Mouse (Mus musculus) heart, postnatal 25 days (tissue): ENCODE measurements around the gene Crkl. TPM values are rescaled to one million over a fixed set of nuclear protein-coding genes. Genes with fewer than 3 reads are reported as not detected.
"Not testable (repeated sequence)": the region's sequence is repeated elsewhere in the genome, so short reads cannot be mapped to it uniquely, and the experiment has no call there.

Experiments
- DNase-seq: peaks from one replicate; pipeline ENCODE4 v3.0.0; 2022; ENCODE audit warnings: low spot score
- intact Hi-C: fragments of 180-260 bp; cut with DNase I; formaldehyde crosslinking; loops from one replicate; pipeline ENCODE4 v1.15.1; 2025
- total RNA-seq, 2 experiments: library from RNA; stranded (reverse); gene quantifications; 2 replicates each; pipeline ENCODE4 v1.2.3; 2021

Gene Crkl
- total RNA-seq, 2 experiments from 2014 or later = 25.3 to 29.3 TPM

DNA sequence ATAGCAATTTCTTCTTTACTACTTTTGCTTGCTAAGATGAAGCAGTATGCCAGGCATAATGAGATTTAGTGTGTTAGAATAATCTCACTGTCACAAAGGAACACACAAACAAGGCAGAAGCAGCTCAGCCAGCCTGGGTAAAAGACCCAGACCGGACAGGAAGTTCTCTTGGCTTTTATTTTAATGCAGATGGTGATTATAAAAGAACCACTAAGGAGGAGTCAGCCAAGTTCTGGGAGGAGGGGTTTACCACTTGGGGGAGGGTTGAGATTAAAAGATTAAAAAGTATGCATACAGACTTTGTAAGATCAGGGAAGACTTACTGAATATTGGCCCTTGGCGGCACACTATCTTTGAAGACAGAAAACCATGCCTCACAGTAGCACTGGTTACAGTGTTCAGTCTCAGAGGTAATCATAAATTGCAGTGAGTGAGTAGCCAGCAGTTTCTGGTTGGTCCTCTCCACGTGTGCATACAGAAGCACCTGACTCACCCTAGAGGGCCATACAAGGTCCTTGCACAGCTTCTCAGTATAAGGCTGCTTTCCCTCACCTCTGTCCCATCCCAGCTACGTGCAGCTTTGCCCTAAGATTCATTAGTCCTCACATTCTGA lies 26.6 kb downstream of the Crkl start:
- intact Hi-C loops = no loop called here
- DNase-seq = no peak

DNA sequence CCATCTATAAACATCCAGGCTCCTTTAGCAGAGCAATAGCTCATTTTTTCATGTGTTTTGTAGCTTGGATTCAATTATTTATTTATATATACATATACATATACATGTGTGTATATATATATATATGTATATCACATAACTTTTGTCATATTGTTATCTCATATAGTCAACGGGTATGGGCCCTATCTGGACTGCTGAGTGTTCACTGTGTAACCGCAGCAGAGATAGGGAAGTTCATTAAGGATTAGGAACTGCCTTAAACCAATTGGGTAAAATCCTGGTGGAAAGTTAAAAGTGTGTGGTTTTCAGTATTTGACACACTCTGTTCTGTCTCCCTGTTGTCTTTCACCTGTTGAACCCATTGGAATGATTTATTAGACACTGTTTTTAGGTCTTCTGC lies 29.7 kb downstream of the Crkl start:
- no peak for DNase-seq

GRCm38 (mm10) chr16:17486505-17486904 lies 34.7 kb downstream of the Crkl start:
- DNase-seq = no peak
- intact Hi-C loops = no loop called here

More for the DNA sequence above, 29.7 kb downstream of the Crkl start:
- intact Hi-C loops = no loop called here

GRCm38 (mm10) chr16:17488478-17489468 lies 37.0 kb downstream of the Crkl start:
- intact Hi-C loops = no loop called here
- DNase-seq = no peak

DNA sequence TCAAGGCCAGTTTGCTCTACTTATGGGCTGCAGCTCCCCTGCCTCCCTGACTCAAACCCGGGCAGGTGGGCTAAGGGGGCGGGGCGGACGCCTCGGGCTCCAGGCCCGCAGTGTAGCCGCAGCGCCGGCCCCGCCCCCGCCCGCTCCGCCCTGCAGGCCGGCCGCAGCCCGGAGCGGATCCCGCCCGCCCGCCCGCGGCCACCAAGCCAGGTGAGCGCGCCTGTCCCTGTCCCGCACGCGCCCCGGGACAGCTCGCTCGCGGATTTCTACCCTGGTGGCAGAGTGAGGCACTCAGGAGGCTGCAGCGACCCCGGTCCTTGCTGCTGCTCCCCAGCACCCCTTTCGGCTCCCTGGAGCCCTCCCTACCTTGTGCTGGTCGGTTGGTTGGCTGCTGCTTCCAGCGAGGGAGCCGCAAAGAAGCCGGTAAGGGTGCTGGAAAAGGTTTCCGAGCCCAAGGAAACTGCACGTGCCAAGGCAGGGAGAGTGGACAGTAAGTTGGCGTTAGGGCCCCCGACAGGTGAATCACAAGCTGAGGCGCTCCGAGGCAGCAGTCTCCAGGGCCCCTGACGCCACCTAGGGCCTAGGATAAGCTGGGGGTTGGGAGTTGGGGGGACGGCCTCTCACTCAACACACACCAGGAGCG lies 37.8 kb downstream of the Crkl start, which contains the start of gene Aifm3:
Gene Aifm3 (plus strand): TSS at position 143 of the 643 bp plus-strand sequence.
- intact Hi-C loops = no loop called here

DNA sequence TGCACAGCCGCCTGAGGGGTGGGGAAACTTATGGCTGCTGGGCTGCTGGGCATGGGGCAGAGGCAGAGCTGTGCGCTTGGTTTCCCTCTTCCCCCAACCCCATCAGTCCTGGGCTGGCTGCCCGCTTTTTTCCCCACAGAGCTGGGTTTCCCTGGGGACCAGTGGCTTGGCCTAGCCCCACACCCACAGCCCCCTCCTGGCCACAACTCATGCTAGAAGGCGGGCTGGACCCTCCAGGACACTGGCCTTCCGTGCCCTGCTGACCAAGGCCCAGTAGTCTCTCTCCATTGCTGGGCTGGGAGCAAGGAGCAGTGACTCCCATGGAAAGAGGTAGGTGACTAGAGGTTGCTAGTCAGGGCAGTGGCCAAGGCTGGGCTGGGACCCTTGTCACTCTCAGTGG lies 39.4 kb downstream of the Crkl start:
- intact Hi-C loops = no loop called here
- no peak for DNase-seq

More for the DNA sequence above, 37.8 kb downstream of the Crkl start, which contains the start of gene Aifm3:
- no peak for DNase-seq

- no peak for DNase-seq
Measured at GRCm38 (mm10) chr16:17491896-17492561, 40.2 kb downstream of the Crkl start.

GRCm38 (mm10) chr16:17496499-17497305 lies 44.9 kb downstream of the Crkl start:
- DNase-seq = no peak
- intact Hi-C loops = no loop called here

More at GRCm38 (mm10) chr16:17491896-17492561, 40.2 kb downstream of the Crkl start:
- intact Hi-C loops = no loop called here

- DNase-seq = no peak
- intact Hi-C loops = no loop called here
Measured at GRCm38 (mm10) chr16:17499249-17499883, 47.6 kb downstream of the Crkl start.

GRCm38 (mm10) chr16:17502681-17503080 lies 50.9 kb downstream of the Crkl start:
- no peak for DNase-seq
- intact Hi-C loops = no loop called here

DNA sequence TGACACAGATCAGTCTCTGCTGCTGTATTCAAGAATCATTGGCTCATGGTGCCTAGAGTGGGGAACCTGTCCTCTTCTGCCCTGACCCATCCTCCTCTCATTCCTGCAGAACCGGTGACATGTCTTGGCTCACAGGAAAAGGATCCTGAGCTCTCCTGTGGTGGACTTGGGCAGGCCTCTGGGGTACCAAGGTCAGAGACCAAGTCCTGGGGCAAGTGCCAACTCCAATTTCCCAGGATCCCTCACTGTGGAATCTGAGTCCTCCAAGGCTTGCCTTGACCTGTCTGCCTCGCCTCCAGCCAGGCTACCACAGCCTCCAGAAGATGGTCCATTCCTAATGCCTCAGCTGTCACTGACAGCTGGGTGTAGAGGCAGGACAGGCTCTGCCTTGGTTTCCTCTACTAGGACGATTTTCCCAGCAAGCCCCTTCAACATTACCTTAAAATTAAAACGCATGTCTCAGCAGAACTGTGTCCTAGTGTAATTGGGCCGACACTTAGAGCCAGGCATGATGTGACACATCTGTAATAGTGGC lies 55.3 kb downstream of the Crkl start:
- intact Hi-C loops = loop anchor here (5.0 kb wide), 1 partner anchor 55 kb away; the partner anchor contains the start of gene Crkl
- no peak for DNase-seq

DNA sequence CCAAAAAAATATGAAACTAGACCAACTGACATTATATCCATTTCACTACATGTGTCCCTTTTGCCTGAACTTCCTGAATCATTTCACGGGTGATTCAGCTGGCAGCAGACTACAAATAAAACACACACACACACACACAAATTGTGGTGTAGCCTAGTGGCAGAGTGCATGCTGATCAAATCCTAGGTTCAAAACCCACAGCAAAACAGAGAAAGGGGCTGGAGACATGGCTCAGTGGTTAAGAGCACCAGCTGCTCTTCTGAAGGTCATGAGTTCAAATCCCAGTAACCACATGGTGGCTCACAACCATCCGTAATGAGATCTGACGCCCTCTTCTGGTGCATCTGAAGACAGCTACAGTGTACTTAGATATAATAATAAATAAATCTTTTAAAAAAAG lies 56.2 kb downstream of the Crkl start:
- intact Hi-C loops = loop anchor here (5.0 kb wide), 1 partner anchor 56 kb away; the partner anchor contains the start of gene Crkl
- not testable (repeated sequence) for DNase-seq

DNA sequence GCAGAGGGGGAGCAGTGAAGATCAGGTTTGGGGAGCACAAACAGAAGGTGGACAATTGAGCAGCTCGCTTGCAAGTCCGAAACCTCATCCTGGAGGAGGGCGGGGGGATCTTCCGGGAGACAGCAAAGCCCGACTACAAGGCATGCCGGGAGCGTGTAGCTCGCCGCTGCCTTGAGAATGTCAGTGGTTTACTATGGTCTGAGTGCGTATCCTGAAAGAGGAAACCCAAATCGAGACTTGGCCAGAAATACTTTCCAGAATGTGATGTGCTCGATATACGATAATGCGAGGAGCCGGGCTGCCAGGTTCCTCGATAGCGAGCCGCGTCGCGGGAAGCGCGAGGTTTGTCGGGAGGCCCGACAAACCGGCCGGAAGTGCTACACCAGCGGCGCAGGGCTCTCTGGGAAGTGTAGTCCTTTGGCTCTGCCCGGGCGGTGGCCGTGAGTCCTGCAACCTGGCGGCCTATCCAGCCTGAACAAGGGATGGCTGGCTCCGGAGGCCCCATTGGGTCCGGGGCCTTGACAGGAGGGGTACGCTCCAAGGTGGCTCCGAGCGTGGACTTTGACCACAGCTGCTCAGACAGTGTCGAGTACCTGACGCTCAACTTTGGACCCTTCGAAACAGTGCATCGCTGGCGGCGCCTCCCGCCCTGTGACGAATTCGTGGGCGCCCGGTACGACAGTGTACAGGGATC lies 56.9 kb downstream of the Crkl start, which contains the start of gene Lztr1:
Gene Lztr1 (plus strand): TSS at position 143 of the 694 bp plus-strand sequence.
- peak; percentile 79 for DNase-seq
- intact Hi-C loops = loop anchor here (5.0 kb wide), 1 partner anchor 56 kb away; the partner anchor contains the start of gene Crkl

DNA sequence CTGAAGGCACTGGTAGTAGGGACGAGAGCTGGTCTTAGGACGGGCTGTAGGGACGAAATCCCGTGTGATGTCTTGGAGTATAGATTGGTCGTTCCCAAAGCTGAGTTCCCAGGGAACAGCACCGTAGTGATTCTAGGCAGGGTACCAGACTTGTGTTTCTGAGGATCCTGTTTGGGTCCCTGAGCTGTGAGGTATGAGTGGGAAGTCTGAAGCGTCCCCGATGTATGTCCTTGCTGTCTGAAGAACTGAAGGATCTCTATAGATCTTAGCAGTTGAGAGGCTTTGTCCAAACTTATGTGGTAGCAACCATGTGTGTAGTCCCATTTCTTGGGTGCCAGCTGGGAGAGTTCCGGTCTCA lies 57.4 kb downstream of the Crkl start:
- DNase-seq = no peak
- intact Hi-C loops = loop anchor here (5.0 kb wide), 1 partner anchor 57 kb away; the partner anchor contains the start of gene Crkl

DNA sequence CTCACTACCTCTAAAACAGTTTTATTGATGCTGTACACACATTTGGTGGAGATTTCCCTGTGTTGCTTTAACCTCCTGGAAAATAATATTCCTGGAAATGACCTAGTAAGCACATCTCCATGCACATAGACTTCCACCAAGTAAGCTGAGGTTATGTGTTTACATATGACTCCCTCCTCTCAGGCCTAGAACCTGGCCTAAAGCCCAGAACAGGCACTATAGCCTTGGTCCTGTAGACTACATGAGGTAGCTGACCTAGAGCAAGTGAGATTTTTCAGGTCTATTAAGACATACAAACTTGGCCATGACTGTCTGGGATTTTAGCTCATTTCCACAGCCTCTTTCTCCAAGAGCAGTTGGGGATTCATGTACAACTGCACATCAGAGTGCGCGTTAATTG lies 58.4 kb downstream of the Crkl start:
- intact Hi-C loops = loop anchor here (1.0 kb wide), 1 partner anchor 20 kb away; no protein-coding TSS in a partner anchor

DNA sequence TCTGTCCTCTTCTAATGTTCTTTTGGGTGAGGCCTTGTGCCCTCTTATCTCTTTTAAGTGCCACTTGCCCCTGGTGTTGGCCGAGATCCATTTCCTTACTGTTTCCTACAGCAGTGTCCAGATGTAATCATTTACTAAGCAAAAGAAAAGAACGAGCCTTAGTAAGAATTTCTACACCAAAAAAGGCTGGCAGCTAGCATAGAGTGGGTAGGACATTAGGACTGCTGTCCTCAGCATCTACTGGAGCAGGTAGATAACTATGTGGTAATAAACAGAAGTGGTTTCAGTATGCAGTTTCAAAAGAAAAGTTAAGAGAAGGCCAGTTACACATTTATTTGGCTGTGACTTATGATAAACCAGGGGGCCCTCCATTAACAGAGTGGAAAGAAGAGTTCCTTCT lies 58.9 kb downstream of the Crkl start:
- DNase-seq = no peak
- intact Hi-C loops = loop anchor here (1.0 kb wide), 1 partner anchor 20 kb away; no protein-coding TSS in a partner anchor

More for the DNA sequence above, 58.4 kb downstream of the Crkl start:
- DNase-seq = no peak

DNA sequence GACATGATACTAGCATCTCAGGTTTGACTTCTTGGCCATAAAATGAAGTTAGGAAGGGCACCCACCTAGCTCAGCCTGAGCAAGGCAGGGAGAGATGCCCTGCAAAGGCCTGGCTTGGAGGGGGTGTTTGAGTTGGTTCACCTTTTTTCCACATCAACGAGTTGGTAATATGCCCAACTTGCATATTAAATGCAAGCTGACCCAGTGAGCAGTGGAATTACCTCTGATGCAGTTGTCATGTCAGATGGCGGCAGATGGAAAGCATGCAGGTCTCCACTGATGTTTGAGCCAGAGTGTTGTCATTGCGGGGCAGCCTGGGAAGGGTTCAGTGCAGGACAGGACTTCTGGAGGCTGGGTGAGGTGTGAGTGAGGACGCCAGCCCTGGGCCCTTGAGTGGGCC lies 59.6 kb downstream of the Crkl start:
- intact Hi-C loops = no loop called here
- no peak for DNase-seq
